Mouse (Mus musculus) ES-E14 (cell line): ENCODE results near the gene Tmem150b.

ENCODE experiments used
- CHD2 ChIP-seq: IDR thresholded peaks from 2 replicates; pipeline ENCODE4 v1.6.1; 2014; ENCODE audit warnings: mild to moderate bottlenecking, low read depth, low read length, inconsistent platforms
- HCFC1 ChIP-seq: IDR thresholded peaks from 2 replicates; pipeline ENCODE4 v1.6.1; 2012; ENCODE audit warnings: low read length, inconsistent platforms, borderline replicate concordance; ENCODE audit not compliant: insufficient read depth
- ZC3H11A ChIP-seq: IDR thresholded peaks from 2 replicates; pipeline ENCODE4 v1.6.1; 2012; ENCODE audit warnings: low read depth, mild to moderate bottlenecking, inconsistent platforms, low read length, borderline replicate concordance

- TF ChIP-seq ZC3H11A (no peak), CHD2 (no peak), HCFC1 (no peak)
Measured at GRCm38 (mm10) chr7:4744886-4745285, 19.8 kb upstream of the Tmem150b start.
